Mouse (Mus musculus): ENCODE results near the gene Wdr83os.

GRCm38 (mm10) chr8:85076001-85076400, 4.5 kb upstream of the Wdr83os start:
- TF ChIP-seq CTCF (conservative IDR thresholded peaks at IDR 0.05 in 1 of 2, IDR thresholded peaks at IDR 0.05 in 1 of 2; ENCODE audit: low read depth in 2 of 2, low read length in 2 of 2) (peak in 1 of 2 experiments; percentile 18; a peak in 3 of 4 replicates), ZMIZ1 (IDR thresholded peaks at IDR 0.05; ENCODE audit: low read depth, low read length) (no peak), MAZ (IDR thresholded peaks at IDR 0.05; ENCODE audit: low read depth, low read length) (no peak), E2F4 (IDR thresholded peaks at IDR 0.05; ENCODE audit: insufficient replicate concordance, low read depth, low read length) (no peak)
